Mouse (Mus musculus) cerebellum, postnatal 10 days (tissue): Measurements from ENCODE around the gene Necab2.
A peak's percentile ranks its signal among the peaks of the same experiment; 100 is the strongest.

Experiments used
- DNase-seq, 2 experiments: peaks; one replicate each; pipeline ENCODE4 v3.0.0; 2021; ENCODE audit warnings: mixed read lengths in 2 of 2

Necab2 gene

DNA sequence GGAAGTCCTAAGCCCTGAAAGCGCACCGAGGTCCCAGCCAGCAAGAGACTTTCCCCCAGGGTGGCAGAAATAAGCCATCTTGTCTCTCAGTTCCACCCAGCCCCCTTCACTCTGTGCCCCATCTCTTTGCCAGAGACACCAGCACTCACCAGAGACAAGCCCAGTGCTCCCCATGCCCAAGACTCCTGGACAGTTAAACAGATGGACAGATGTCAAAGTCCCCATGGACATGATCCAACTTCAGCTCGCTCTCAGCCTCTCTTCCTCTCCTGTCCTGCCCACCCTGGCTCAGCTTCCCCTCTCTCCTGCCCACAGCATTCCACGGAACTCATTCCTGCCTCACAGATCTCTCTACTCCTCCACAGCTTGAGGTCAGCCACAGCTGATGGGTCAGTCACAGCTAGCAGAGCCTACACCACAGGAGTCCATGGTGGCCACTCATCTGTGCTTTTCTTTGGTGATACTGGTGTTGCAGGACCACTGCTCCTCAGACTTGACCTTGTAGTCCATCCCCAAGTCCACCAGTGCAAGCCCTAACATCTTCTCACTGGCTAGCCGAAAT, 17.7 kb upstream of the Necab2 start:
- no peak for DNase-seq

DNA sequence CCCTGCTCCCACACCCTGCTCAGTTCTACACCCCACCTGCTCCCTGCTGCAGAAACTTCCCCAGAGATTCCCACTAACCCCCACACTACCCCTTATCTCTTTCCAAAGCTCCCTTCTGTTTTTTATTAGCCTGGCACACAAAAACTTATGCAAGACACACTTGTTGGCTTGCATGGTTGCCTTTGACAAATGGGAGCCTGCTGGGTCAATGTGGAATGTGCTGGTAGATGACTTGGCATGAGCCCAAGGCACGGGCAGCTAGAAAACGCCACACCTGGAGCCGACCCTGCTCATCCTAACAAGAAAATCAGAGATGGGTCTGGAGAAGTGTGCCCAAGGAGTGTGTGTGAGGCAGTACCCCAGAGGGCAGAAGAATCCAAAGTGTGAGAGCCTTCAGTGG, 17.0 kb upstream of the Necab2 start:
- DNase-seq = no peak

DNA sequence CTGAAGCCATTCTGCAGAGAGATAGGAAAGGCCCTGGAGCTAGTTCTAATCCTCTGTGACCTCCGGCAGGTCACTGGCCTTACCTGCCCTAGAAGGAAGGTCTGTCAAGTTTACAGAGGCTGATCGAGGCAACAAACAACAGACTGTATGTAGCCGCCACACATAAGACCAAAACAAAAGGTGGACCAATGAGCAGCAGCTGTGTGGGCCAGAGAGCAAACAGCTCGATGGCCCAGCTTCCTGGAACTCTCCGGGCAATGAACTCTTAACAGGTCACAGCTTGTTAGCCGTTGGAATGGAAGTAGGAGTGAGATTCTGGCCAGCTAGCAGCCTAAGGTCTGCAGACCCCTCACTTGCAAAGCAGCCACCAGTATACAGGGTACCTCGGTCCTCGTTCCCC, 16.3 kb upstream of the Necab2 start:
- DNase-seq = no peak

DNA sequence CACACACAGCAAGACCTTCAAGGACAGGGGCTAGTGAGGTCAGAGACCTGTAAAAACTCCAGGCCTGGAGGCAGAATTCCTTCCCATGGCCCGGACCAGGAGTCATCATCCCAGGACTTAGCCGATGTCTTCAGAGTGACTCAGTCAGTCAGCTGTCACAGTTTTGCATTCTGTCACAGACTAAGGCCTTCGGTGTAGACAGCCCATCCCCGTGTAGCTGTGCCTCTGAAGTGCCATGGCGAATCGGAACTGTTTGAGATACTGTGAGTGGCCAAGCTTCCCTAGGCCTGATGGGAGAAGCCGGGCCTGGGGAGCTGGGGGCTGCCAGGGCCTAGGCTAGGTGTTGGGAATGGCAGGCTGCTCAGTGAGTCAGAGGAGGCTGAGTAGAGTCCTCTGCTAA, 15.8 kb upstream of the Necab2 start:
- DNase-seq = no peak

DNA sequence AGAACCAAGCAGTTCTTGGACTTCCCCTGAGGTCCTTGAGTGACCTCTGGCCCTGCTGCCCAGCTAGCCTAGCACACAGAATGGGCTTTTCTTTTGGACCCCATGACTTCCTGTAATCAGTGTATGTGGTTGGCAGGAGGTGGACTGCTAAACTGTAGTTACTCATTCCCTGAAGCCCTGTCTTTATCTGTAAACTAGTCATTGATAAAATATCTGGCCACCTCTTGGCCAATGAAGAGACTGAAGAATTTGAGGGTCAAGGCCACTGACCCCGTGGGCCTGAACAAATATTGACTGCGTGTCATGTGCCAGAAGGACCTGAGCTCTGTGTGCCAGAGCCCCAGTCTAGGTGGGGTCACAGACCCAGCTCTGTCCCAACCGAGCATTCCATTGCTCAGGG, 14.1 kb upstream of the Necab2 start:
- no peak for DNase-seq

DNA sequence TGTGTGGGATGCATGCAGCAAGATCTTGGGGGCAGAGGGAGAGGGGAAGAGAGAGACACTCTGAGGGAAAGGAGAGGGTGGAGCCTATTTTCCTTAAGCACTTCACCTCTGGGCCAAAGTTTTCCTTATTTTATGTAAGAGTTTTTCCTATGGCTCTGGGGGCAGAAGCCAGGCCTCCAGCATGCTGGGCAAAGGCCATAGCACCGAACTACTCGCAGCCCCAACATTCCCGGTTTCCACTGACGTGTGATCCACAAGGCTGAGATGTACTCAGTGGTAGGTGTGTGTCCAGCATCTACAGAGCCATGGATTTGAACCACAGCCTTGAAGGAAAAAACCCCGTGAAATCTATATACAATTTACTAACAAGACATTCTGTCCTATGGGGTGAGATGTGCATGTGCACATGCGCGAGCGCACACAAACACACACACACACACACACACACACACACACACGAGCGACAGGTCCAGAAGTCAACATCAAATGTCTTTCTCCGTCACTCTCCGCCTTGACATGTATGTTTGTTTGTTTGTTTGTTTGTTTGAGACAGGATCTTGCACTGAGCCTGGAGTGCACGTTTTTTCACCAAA, 12.8 kb upstream of the Necab2 start, which contains the start of gene Osgin1:
TSS of gene Osgin1 (plus strand) at position 543 of the 593 bp plus-strand sequence.
- DNase-seq = no peak

DNA sequence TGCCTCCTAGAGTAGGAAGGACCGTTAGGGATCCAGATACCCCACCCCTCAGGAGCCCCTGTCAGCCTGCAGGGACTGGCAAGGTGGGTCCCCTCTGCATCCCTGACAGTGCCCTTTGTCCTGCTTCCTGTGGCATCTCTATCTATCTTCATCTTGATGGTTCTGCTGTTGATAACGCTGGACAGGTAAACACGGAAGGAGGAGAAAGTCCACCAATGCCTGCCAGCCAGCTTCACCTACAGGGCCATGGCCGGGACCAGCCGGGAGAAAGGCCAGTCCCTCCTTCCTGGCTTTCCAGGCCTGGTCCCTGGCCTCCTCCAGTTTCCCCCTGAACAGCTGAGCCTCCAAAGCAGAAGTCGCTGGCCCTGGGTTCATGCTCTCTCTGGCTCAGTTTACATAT, 11.9 kb upstream of the Necab2 start:
- no peak for DNase-seq

DNA sequence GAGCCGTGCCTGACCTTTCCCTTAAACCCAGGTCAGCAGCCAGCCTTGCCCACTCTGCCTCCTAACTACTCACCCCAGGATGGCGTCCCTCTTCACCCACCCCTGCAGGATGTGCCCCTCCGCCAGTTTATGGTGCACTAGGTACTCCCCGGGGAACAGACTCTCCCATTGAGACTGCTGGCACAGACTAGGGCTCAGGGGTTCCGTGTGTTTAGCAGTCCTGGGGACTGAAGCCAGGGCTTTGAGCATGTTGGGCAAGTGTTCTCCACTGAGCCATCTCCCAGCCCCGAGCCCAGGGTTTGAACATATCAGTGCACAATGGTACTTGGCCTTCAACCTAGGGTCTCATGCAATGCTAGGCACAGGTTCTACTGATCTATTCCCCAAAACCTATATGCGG, 11.0 kb upstream of the Necab2 start:
- DNase-seq = no peak

DNA sequence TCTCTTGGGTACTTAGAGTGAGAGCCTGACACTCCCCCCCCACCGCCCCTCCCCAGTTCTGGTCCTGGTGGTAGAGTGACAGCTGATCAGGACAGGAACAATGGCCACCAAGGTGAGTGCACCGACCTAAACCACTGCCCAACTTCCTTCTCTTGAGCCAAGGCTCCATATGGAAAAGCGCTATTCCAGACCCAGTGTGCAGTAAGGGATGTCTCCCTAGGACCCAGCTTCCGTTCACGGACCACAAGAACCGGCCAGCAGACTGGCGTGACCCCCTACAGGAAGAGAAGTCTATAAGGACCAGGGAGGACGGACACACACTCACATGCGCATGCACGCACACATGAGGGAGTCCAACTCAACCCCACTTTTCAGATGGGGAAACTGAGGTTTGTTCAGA, 10.2 kb upstream of the Necab2 start:
- DNase-seq = no peak

DNA sequence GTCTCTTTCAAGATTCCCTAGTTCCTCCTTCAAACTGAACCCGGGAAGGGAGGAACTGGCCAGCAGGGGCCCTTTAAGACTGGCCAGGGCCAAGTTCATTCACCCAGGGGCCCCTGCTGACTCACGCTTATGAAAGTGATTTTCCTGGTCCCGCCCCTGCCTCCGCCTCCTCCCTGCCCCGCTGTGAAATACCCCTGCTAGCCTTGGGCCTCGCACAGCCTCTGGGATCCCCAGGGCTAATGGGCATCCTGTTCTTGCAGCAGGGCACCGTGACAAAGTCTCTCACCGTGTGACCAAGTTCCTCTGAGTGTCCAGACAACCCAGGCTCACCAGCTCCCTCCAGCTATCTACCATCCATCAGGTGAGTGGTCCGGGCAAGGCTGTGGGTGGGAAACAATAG, 9.6 kb upstream of the Necab2 start:
- no peak for DNase-seq

DNA sequence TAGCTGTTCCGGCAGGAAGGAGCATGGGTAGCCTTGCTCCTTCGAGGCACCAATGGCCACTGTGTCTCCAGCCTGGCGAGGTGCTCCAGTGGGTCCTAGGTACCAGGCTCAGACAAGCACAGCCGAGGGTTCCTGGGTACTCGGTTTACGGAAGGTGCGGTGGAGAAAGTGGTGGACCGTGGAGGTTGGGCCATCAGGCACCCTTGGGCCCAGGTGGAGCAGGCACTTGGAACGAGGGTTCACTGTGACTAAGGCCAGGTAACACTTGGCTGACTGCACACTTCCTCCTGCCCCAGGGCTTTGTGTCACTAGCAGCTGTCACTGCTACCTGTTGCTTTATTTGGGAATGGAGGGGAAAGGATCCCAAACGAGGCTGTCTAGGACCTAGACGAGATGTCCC, 9.0 kb upstream of the Necab2 start:
- no peak for DNase-seq

DNA sequence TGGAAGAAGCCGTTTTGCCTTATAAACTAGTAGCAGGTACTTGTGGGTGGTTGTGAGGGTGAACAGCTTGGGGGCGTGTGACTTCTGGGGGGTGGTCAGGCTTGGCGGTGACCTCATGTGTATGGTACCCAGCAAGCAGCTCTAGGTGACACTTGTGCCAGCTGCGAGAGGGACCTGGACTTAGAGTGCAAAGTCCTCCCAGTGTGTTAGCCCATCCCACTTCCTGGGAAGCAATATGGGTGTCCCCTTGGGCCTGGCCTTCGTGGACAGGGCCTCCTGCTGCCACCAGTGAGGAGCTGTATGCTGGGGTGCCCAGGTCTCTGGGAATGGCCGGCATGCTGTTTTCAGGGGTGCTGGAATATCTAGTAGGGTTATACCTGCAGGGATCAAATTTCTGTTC, 7.6 kb upstream of the Necab2 start:
- DNase-seq = no peak

DNA sequence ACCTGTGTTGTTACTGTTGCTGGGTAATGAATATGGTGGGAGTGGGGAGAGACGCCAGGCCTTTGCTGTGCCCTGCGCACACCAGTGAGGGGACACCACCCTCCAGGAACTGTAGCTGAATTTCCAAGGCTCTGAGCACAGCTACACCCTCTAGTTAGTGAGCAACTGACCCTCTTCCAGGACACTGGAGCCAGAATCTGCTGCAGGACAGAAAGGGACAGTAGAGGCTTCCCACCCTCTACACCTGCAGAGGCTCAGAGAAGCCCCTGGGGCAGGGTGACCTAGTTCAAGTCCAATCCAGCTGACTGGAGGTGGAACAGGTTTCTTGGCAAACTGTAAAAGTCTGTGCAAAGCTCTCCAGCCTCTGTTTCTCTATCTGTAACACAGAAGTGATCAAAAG, 7.1 kb upstream of the Necab2 start:
- no peak for DNase-seq

DNA sequence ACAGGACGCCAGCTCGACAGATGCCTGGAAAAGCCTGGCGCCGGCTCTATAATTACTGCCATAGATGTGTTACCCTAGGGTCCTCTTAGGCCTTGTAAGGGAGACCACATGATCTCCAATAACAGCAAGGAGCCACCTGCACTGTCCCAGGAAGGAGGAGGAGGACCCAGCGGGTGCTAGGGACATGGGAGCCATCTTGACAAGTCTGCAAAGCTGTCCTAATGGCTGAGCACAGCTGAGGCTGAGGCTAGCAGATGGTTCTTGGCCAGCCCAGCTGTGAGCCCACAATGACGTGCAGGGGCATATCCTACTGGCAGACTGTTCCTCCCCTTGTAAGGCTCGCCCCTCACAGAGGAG, 6.6 kb upstream of the Necab2 start:
- DNase-seq = no peak

DNA sequence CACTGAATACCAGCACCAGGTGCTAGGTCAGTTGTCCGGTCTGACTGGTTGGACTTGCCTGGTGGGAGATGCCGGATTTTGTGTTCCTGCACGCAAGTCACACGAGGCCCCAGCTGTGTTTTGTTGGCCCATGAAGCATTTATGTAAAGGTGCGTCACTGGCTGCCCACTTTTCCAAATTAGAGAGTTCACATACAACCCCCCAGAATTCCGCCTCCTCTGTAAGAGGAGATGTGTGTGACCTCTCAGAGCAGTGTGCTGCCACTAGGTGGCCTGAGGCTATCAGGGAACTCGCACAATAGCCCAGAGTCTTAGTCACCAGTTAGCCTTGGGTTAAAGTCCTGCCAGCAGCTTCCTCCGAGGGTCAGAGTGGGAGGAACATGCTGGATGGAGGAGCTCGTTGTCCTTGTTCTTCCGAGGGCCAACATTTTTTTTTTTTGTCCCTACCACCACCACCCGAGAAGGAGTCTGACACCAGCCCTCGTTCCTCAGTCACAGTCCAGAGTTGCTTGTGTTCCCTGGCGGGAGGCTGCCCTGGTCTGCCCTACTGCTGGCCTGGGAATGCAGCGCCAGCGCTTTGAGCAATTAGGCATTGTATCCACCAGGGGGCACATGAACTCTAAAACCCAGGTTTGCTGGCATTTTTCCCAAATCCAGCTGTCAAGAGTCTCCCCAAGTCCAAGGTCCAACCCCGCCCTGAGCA, 6.1 kb upstream of the Necab2 start:
- DNase-seq = peak; percentile 71 to 85

DNA sequence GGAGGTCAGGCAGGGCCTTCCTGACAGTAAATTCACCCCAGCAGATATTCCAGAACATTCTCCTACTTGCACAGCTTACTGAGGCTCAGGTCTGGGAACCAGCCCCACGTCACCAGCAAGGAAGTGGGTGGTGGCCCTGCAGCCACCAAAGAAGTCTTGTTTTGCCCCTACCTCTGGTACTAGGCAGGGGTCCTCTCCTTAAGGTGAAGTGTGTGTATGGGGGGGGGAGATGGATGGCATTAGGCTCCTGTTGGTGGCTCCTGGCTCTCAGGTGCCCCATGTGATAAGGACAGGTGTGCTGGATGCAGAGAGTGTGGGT, 5.6 kb upstream of the Necab2 start:
- no peak for DNase-seq

DNA sequence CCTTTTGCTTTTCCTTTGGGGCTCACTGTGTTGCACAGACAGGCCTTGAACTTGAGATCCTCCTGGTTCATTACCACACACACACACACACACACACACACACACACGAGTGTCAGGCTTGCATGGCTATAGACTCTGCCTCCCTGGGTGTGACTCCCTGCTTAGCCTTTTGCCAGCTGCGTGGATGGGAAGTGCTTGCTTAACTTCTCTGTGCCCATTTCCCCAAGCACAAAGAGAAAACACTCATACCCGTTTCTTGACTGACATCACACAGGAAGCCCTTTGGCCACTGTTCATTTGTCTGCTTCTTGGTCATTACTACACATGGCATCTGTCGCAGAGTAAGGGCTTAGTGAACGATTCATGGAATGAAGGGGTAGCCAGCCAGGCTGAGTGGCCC, 4.5 kb upstream of the Necab2 start:
- no peak for DNase-seq

DNA sequence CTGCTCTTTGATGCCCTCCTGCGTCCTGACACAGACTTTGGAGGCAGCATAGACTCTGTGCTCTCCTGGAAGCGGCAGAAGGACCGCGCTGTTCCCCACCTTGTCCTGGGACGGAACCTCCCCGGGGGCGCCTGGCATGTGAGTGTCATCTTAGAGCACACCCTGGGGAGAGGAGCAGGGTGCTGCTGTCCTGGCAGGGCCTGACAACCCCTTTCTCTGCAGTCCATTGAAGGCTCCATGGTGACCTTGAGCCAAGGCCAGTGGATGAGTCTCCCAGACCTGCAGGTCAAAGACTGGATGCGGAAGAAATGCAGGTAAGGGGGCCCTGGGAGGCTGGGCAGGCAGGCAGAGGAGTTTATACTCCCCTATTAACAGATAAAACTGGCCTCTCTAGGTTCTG, 3.5 kb upstream of the Necab2 start:
- DNase-seq = no peak

DNA sequence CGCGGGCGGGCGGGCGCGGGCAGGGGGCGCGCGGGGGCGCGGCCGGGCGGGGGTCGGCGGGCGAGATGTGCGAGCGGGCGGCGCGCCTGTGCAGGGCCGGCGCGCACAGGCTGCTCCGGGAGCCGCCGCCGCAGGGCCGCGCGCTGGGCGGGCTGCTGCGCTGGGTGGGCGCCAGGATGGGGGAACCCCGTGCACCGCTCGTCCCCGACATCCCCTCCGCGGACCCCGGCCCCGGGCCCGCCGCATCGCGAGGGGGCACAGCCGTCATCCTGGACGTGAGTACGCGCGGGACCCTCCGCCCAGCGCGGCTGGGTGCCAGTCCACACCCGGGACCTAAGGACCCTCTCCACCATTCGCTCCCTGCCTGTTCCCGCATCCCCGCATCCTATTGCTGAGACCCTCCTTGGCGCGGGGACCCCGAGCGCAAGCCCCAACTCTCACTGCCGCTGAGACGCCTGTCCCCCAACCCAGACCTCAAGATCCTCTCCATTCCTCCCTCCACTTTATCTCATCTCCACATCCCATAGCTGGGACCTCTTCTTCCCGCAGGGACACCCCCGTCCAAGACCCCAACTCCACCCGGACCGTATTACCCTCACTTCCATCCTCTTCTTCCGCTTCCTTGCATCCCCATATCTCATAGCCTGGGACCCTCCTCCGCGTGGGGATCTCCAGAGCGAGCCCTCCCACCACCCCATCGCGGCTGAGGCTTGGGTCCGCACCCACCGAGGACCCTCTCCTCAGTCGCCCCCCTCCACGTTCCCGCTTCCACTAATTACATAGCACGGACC, 666 bp downstream of the Necab2 start:
- peak; percentile 56 to 61 for DNase-seq

DNA sequence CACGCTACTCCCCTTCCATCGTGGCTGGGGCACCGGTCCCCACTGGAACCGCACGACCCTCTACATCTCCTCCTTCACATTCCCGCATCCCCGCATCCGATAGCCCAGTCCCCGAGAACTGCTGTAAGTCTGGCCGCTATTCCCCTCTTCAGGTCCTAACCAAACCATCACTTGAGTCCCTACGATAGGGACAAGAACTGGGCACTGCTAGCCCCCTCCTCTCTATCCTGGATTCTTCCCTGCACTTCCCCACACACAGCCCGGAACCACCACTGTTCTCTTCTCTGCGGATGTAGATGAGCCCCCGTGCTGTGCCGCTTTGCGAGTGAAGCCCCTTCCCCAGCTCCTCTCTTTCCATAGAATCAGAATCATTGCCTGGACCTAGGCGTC, 1.3 kb downstream of the Necab2 start:
- DNase-seq = no peak

DNA sequence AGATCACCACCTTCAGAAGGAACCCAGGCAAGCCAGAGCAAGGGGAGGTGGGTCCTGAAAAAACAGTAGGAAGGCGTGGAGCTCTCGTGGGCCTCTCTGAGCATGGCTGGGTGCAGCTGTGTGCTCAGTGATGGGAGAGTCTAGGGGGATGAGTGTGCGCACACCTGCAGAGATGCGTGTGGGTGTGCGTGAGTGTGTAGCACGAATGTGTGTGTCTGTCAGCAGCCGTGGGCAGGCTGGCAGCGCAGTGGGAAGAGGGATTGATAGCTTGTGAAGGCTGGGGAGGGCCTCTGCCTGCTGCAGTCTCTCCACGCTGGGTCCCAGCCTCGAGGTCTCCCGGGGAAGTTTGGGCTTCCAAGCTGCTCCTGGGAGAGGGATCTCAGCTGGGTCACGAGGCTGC, 3.1 kb downstream of the Necab2 start:
- DNase-seq = no peak

DNA sequence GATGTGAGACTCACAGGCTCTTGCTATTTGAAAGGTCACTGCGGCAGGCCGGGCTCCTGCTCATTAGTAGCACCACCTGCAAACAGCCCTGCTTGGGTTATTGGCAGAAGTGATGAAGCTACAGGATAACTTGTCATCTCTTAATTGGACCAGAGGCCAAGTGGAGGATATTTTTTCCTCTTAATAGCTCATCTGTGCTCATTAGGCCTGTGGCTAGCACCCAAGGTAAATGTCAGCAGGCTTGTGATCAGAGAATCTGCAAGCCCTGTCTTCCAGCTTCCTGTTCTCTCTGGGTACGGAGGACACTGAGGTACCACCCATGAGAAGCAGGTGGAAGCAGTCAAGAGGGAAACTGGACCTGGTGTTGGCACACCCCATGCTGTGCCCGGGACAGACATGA, 4.6 kb downstream of the Necab2 start:
- DNase-seq = no peak

DNA sequence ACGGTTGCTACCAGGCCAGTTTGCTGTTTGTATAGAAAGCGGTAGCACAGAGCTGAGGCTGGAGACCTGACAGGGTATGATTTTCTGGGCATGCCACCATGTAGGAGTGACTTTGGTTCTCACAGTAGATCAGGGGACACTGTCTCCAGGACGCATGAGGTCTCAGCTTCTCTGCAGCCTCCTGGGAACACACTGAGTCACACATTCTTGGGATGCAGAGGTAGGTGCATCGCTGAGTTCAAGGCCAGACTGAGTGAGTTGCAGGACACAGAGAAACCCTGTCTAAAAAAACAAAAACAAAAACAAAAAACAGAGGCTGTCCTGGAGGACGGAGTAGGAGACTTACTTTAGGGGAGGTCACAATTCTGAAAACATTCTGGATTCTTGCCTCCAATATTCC, 6.4 kb downstream of the Necab2 start:
- no peak for DNase-seq

DNA sequence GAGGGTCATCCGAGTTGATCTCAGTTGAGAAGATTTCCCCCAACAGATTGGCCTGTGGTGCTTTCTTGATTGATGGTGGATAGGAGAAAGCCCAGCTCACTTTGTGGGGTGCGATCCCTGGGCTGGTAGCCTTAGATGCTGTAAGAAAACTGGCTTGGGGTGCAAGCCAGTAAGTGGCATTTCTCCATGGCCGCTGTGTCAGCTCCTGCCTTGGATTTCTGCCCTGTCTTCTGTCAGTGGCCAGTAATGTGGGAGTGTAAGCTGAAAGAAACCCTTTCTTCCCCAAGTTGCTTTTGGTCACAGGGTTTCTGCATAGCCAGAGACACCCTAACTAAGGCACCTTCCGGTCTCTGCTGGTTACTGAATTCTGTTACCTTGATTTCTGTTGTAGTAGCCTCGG, 9.5 kb downstream of the Necab2 start:
- DNase-seq = no peak
